Mouse (Mus musculus) CD8-positive naive resting alpha-beta T cell, adult 2 months (primary cell): ENCODE data around the gene Olfr1034.
"Not testable (repeated sequence)": the region's sequence is repeated elsewhere in the genome, so short reads cannot be mapped to it uniquely, and the experiment has no call there.

ENCODE experiments used
- DNase-seq, 2 experiments: peaks; one replicate each; pipeline ENCODE4 v3.0.0; 2022; ENCODE audit warnings: low read depth in 2 of 2, low spot score in 2 of 2

The Olfr1034 gene

GRCm38 (mm10) chr2:86045561-86045960 lies at the start of gene Olfr1034:
Gene Olfr1034 (plus strand): TSS chr2:86045861.
- no peak for DNase-seq

GRCm38 (mm10) chr2:86005240-86005639 lies 40.4 kb upstream of the Olfr1034 start, which contains the start of gene Olfr1032:
Gene Olfr1032 (plus strand): TSS chr2:86005540.
- DNase-seq, result no peak

GRCm38 (mm10) chr2:86020406-86020805 lies 25.3 kb upstream of the Olfr1034 start, which contains the start of gene Olfr1033:
Gene Olfr1033 (plus strand): TSS chr2:86020633.
- DNase-seq, result not testable (repeated sequence)

GRCm38 (mm10) chr2:86021518-86021917 lies 24.1 kb upstream of the Olfr1034 start:
- DNase-seq, result not testable (repeated sequence)

- not testable (repeated sequence) for DNase-seq
Observed at GRCm38 (mm10) chr2:86050777-86051176, 5.1 kb downstream of the Olfr1034 start.

- not testable (repeated sequence) for DNase-seq
Observed at GRCm38 (mm10) chr2:86063766-86064165, 18.1 kb downstream of the Olfr1034 start.

GRCm38 (mm10) chr2:86070189-86070588 lies 24.5 kb downstream of the Olfr1034 start:
- no peak for DNase-seq

GRCm38 (mm10) chr2:86073692-86074091 lies 28.0 kb downstream of the Olfr1034 start, which contains the start of gene Olfr1036:
Gene Olfr1036 (plus strand): TSS chr2:86073992.
- not testable (repeated sequence) for DNase-seq

- not testable (repeated sequence) for DNase-seq
Observed at GRCm38 (mm10) chr2:86080478-86080877, 34.8 kb downstream of the Olfr1034 start.

- no peak for DNase-seq
Observed at GRCm38 (mm10) chr2:86087285-86087684, 41.6 kb downstream of the Olfr1034 start, which contains the start of gene Olfr1037. Gene Olfr1037 (minus strand): TSS chr2:86087385.
